Mouse (Mus musculus): Measurements from ENCODE around the gene Fan1. TPM values are rescaled to one million over a fixed set of nuclear protein-coding genes. Genes with fewer than 3 reads are reported as not detected.
A peak's percentile ranks its signal among the peaks of the same experiment; 100 is the strongest.

Gene Fan1
- polyA plus RNA-seq, 1 experiment from 2014 or later, result 7.5 TPM

DNA sequence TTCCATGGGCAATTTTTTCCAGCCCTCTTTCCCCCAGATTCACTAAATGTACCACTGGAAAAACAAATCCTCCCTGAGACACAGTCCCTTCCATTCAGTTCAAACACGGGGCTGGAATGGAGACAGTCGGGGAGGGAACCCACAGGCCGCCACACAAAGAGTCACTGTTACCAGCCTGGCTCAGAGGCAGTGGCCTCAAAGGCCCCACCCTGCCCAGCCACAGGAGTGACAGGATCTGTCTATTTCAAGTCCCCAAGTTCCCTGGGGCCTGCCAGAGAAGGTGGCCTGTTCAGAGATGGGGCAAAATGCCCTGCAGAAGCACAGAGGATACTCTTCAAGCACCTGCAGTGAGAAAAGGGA is 13.3 kb downstream of the Fan1 start:
- no peaks in the 10 kb centered on the region for H3K27me3 ChIP-seq
- peaks cover 63% of the 10 kb centered on the region for H3K36me3 ChIP-seq
- 60% methylated on average over 3 of the region's 3 CpGs for WGBS
- no peaks in the 10 kb centered on the region for H3K9me3 ChIP-seq
- H3K4me3 ChIP-seq, result no peak overlapping the region
- no peak for ATAC-seq (replicated peaks)
- H3K27ac ChIP-seq (replicated peaks), result no peak overlapping the region
- no peak overlapping the region for H3K4me2 ChIP-seq (replicated peaks)
- no peak overlapping the region for H3K9ac ChIP-seq (replicated peaks)
- no peaks in the 10 kb centered on the region for H3K4me1 ChIP-seq

DNA sequence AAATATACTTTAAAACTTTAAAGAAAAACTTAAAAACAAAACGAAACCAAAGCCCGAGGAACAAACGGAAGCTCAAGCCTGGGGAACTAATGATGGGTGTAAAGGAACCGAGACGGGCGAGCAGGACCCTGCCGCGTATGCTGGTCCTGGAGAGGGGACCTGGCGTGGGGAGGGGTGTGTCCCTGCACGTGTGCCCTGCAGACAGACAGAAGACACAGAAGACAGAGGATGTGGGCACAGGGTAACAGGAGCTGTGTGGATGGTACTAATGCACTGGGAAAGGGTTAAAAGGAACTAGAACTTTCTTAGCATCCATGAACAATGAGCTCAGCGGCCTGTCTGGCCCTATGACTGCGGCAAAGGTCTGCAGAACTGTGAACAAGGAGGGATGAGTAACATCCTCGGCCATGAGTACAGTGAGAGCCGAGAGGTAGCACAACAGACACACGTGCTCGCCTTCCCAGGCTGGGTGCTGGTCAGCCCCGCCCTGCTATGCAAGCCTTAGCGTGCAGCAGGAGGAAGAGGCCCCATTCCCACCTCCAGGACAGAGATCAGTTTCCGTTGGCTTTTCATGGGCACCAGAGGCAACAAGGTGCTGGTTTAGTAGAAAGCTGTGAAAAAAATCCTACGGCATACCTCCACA is 13.8 kb downstream of the Fan1 start:
- 90% methylated on average over 20 of the region's 20 CpGs for WGBS
- Histone ChIP-seq H3K27ac (replicated peaks) (no peak overlapping the region), H3K36me3 (peaks cover 63% of the 10 kb centered on the region)

DNA sequence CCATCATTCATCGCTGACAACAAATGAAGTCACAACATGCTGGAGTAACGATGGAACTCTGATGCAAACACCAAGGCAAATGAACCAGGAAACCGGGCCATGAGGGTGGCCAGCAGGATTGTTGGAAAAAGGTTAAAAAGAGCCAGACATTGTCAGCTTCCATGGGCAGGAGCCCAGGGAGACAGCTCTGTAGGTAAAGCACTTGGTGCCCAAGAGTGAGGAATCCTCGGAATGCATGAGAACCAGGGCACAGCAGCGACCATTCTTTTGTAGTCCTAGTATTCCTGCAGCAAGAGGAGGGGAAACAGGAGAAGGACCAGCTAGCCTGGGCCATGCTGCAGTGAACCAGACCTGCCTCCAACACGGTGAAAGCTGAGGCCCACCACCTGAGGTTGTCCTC is 15.2 kb downstream of the Fan1 start:
- H3K36me3 ChIP-seq, result peaks cover 53% of the 10 kb centered on the region
- H3K4me2 ChIP-seq (replicated peaks), result no peak overlapping the region
- H3K4me3 ChIP-seq, result no peak overlapping the region

More for the DNA sequence above, 13.8 kb downstream of the Fan1 start:
- Histone ChIP-seq H3K9ac (replicated peaks) (no peak overlapping the region), H3K9me3 (no peaks in the 10 kb centered on the region), H3K4me1 (no peaks in the 10 kb centered on the region), H3K4me3 (no peak overlapping the region), H3K27me3 (no peaks in the 10 kb centered on the region), H3K4me2 (replicated peaks) (no peak overlapping the region)
- no peak for ATAC-seq (replicated peaks)

DNA sequence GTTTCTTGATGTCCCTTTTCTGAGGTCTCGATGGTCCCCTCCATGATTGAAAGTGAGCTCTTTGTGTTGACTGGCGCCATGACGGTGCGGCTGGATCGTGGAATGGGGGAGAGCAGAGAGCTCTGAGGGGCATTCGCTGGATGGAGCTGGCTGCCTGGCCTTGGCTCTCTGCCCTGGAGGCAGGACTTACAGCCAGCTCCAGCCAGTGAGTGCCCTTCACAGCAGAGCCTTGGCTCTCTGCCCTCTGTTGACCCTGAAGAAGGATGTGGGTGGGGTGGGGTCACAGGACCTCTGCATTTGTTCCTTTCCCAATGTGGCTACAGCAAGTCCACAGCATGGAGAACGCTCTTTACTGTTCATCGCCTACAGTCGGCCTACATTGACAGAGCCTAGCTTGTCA is 16.5 kb downstream of the Fan1 start:
- H3K9me3 ChIP-seq, result no peaks in the 10 kb centered on the region
- H3K9ac ChIP-seq (replicated peaks), result no peak overlapping the region
- H3K27ac ChIP-seq (replicated peaks), result no peak overlapping the region
- no peak overlapping the region for H3K4me3 ChIP-seq
- no peak for ATAC-seq (replicated peaks)
- H3K4me2 ChIP-seq (replicated peaks), result no peak overlapping the region
- peaks cover 44% of the 10 kb centered on the region for H3K36me3 ChIP-seq
- peaks cover 4% of the 10 kb centered on the region; the same call in 1 of the 2 replicates for H3K4me1 ChIP-seq
- WGBS, result 74% methylated on average over 9 of the region's 9 CpGs
- no peaks in the 10 kb centered on the region for H3K27me3 ChIP-seq

More for the DNA sequence above, 15.2 kb downstream of the Fan1 start:
- Histone ChIP-seq H3K9ac (replicated peaks) (no peak overlapping the region), H3K27ac (replicated peaks) (no peak overlapping the region), H3K9me3 (no peaks in the 10 kb centered on the region), H3K4me1 (peaks cover 4% of the 10 kb centered on the region; the same call in 1 of the 2 replicates), H3K27me3 (no peaks in the 10 kb centered on the region)
- 86% methylated on average over 6 of the region's 6 CpGs for WGBS
- no peak for ATAC-seq (replicated peaks)

DNA sequence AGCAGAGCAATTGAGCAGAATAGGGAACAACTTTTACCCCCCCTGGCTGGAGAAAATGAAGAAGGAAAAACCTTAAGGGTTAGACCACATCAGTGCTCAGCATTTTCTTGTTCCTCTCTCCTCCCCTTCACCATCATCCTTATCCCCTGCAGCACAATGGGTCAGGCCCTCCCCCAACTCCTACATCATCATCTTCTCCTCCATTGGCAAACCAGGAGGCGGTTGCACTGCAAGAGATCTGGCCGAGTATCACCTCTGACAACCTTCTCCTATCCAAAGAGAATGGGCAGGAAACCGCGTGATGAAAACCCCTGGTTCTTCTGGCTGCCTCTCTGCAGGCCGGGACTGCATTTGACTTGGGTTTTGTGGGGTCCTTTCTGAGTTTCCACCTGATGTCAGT is 17.2 kb downstream of the Fan1 start:
- WGBS, result 88% methylated on average over 5 of the region's 5 CpGs
- no peak for ATAC-seq (replicated peaks)
- no peaks in the 10 kb centered on the region for H3K27me3 ChIP-seq
- peaks cover 37% of the 10 kb centered on the region for H3K36me3 ChIP-seq
- H3K9ac ChIP-seq (replicated peaks), result no peak overlapping the region
- H3K27ac ChIP-seq (replicated peaks), result no peak overlapping the region
- peaks cover 4% of the 10 kb centered on the region; the same call in 1 of the 2 replicates for H3K4me1 ChIP-seq
- no peak overlapping the region for H3K4me3 ChIP-seq
- H3K9me3 ChIP-seq, result no peaks in the 10 kb centered on the region
- H3K4me2 ChIP-seq (replicated peaks), result no peak overlapping the region

DNA sequence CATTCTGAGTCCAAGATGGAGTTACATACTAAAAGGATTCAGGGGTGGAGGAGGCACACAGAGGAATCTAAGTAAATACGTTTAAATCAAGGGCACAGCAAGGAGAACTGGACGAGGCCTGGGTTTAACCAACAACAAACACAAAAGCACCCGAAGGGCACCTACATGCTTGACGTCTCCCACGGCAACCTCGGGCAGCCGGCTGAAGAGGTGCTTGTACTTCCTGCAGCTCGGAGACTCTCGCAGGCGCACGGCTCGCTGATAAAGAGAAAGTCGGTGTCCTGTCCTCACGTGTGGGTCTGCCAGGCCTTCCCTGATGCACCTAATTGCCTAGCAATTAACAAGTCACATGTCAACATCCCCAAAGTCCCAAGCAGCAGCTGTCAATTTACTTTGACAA is 19.7 kb downstream of the Fan1 start:
- 29% methylated on average over 14 of the region's 14 CpGs for WGBS
- Histone ChIP-seq H3K36me3 (peaks cover 25% of the 10 kb centered on the region; the same call in 1 of the 2 replicates), H3K4me1 (peaks cover 21% of the 10 kb centered on the region), H3K9me3 (no peaks in the 10 kb centered on the region), H3K9ac (replicated peaks) (no peak overlapping the region), H3K27me3 (no peaks in the 10 kb centered on the region), H3K4me3 (no peak overlapping the region), H3K4me2 (replicated peaks) (no peak overlapping the region), H3K27ac (replicated peaks) (no peak overlapping the region)
- no peak for ATAC-seq (replicated peaks)

DNA sequence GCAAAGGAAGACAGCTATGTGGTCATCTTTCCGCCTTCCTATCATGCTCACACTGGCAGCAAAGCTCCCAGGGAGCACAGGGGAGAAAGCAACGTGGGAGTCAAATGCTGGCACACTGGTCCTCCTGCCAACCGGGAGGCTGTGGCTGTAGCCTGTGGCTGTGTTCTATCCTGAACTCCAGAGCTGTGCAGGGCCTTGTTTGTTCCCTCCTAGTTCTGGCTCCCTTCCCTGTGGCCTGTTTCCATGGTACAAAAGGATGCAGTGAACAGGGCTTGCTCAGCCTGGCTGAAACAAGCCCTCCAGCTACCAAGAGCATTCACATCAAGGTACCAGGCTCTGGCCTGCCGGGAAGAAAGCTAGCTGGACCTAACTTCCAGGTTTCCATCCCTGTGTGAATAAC is 22.8 kb downstream of the Fan1 start:
- H3K4me3 ChIP-seq, result no peak overlapping the region
- H3K9me3 ChIP-seq, result no peaks in the 10 kb centered on the region
- H3K36me3 ChIP-seq, result 0 out of 2 replicates have a peak, but pooled peaks cover 3% of the 10 kb centered on the region
- no peak overlapping the region for H3K9ac ChIP-seq (replicated peaks)
- H3K4me1 ChIP-seq, result peaks cover 21% of the 10 kb centered on the region
- H3K27me3 ChIP-seq, result no peaks in the 10 kb centered on the region
- H3K4me2 ChIP-seq (replicated peaks), result no peak overlapping the region
- ATAC-seq (replicated peaks), result peak; percentile 87
- peak overlapping the region; percentile 38 for H3K27ac ChIP-seq (replicated peaks)
- WGBS, result 61% methylated on average over 4 of the region's 4 CpGs

DNA sequence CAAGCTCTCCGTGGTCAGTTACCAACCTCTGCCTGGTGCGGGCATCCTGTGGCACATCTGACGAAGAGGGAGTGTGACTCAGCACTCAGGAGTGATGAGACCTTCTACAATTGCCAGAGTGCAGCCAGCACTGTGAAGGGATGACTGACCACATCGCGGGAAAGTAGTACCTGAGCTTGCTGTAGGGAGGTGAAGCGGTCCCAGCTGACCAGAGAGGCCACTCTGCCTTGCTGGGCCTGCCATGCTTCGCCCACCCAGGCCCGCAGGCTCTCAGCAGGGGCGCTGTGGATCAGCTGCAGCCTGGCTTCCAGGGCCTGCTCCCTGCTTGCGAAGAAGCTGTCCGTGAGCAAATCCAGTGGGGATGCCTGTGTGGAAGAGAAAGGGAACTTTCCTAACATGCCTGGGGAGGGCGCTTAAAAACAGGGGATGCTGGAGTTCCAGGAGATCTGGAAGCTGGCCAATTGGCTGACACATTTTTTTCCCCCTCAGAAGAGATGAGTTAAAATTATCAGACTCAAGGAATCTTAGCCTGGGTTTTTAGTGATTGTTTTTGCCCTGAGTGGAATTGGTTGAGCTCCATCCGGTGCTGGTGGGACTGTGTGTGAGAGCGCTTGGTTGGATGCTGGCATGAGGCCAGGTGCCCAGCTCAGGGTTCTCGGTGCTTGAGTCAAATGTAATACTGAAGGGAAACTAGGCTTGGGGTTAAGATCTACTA is 24.6 kb downstream of the Fan1 start:
- 0 out of 2 replicates have a peak, but pooled peaks cover 3% of the 10 kb centered on the region for H3K36me3 ChIP-seq
- no peak overlapping the region for H3K4me3 ChIP-seq
- ATAC-seq (replicated peaks), result peak; percentile 52; the same call in 1 of the 2 replicates
- H3K9ac ChIP-seq (replicated peaks), result no peak overlapping the region
- H3K4me2 ChIP-seq (replicated peaks), result no peak overlapping the region
- H3K27ac ChIP-seq (replicated peaks), result 0 out of 2 replicates have a peak overlapping the region, but pooled peaks have one; percentile 38
- H3K27me3 ChIP-seq, result no peaks in the 10 kb centered on the region
- peaks cover 18% of the 10 kb centered on the region for H3K4me1 ChIP-seq
- H3K9me3 ChIP-seq, result no peaks in the 10 kb centered on the region
- WGBS, result 76% methylated on average over 15 of the region's 15 CpGs

DNA sequence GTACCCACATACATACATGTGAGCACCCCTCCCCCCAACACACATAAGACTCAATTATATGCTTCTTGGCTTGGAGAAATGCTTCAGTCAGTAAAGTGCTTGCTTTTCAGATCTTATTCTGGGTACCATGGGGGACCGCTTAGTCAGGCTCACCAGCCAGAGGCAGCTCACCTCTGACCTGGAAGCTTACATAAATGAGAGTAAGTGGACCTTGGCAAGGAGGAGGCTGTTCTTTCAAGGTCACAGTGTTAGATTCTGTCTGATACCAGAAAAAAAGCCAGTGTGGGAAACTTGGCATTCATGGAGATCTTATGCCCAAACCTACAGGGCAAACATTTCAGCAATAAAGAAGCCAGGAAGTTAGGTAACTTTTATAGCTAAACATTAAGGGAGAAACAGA is 26.1 kb downstream of the Fan1 start:
- Histone ChIP-seq H3K9ac (replicated peaks) (no peak overlapping the region), H3K27ac (replicated peaks) (no peak overlapping the region), H3K4me1 (peaks cover 17% of the 10 kb centered on the region), H3K9me3 (no peaks in the 10 kb centered on the region), H3K4me3 (no peak overlapping the region), H3K36me3 (0 out of 2 replicates have a peak, but pooled peaks cover 2% of the 10 kb centered on the region), H3K4me2 (replicated peaks) (no peak overlapping the region), H3K27me3 (no peaks in the 10 kb centered on the region)
- ATAC-seq (replicated peaks), result no peak
- WGBS, result 100% methylated on average over 1 of the region's 1 CpGs

DNA sequence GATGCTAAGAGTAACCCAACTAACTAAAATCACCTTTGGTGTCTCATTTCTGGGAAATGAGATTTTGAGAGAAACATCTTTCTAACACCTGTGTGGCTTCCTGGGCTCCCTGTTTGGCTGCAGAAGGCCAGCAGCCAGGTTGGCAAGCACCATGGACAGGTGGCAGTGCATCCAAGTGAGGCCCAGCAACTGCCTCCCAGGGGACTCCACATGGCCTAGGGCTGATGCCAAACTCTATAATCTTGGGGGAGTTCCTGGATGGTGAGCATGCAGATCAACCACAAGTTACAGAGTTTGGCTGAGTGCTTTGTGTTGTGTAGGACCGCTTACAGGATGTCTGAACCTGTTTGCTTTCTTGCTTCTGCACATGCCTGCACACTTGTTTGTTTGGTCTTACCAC is 41.2 kb downstream of the Fan1 start:
- 93% methylated on average over 1 of the region's 1 CpGs for WGBS
- H3K36me3 ChIP-seq, result peaks cover 22% of the 10 kb centered on the region; the same call in 1 of the 2 replicates

DNA sequence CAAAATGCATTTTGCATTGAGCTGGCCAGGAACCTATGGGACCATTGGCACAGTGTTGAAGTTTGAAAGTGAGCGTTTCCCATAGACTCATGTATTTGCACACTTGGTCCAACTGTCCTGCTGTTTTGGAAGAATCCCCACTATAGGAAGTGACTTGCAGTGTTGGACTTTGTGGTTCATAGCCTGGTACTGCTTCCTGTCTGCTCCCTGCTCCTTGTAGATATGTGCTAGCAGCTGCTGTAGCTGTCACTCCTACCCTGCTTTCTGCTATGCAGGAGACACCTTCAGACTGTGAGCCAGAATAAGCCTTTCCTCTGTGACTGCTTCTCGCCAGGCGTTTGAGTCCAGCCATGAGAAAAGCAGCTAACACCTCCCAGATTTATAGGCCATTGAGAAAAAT is 42.6 kb downstream of the Fan1 start:
- H3K36me3 ChIP-seq, result peaks cover 10% of the 10 kb centered on the region; the same call in 1 of the 2 replicates
- H3K27me3 ChIP-seq, result no peaks in the 10 kb centered on the region
- no peak overlapping the region for H3K27ac ChIP-seq (replicated peaks)
- WGBS, result 88% methylated on average over 3 of the region's 3 CpGs
- no peak overlapping the region for H3K4me3 ChIP-seq
- ATAC-seq (replicated peaks), result no peak
- H3K9ac ChIP-seq (replicated peaks), result no peak overlapping the region
- no peak overlapping the region for H3K4me2 ChIP-seq (replicated peaks)
- peaks cover 5% of the 10 kb centered on the region; the same call in 1 of the 2 replicates for H3K4me1 ChIP-seq
- no peaks in the 10 kb centered on the region for H3K9me3 ChIP-seq

More for the DNA sequence above, 41.2 kb downstream of the Fan1 start:
- H3K4me3 ChIP-seq, result no peak overlapping the region
- H3K27me3 ChIP-seq, result no peaks in the 10 kb centered on the region
- no peaks in the 10 kb centered on the region for H3K9me3 ChIP-seq
- ATAC-seq (replicated peaks), result no peak
- no peak overlapping the region for H3K27ac ChIP-seq (replicated peaks)
- no peak overlapping the region for H3K4me2 ChIP-seq (replicated peaks)
- H3K9ac ChIP-seq (replicated peaks), result no peak overlapping the region
- H3K4me1 ChIP-seq, result peaks cover 5% of the 10 kb centered on the region; the same call in 1 of the 2 replicates

DNA sequence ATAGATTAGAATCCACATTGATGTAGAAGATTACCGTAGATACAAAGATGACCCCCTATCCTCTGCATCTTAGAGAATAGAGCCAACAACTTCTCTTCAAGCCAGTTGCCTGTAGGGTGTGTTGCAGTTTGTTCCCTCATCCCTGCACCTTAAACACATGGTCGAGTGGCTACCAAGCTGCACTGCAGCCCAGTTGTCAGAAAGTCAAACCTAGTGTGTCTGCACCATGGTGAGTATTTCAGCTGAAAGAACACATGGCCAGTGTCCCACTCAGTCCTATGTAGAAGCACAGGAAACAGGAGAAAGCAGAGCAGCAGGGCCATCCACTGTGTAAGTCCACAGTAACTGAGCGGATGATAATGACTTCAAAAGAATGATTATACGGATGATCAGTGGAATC is 46.4 kb downstream of the Fan1 start:
- ATAC-seq (replicated peaks), result no peak
- Histone ChIP-seq H3K9me3 (no peaks in the 10 kb centered on the region), H3K27ac (replicated peaks) (no peak overlapping the region), H3K4me2 (replicated peaks) (no peak overlapping the region), H3K4me1 (no peaks in the 10 kb centered on the region), H3K27me3 (no peaks in the 10 kb centered on the region), H3K9ac (replicated peaks) (no peak overlapping the region), H3K36me3 (peaks cover 6% of the 10 kb centered on the region; the same call in 1 of the 2 replicates), H3K4me3 (no peak overlapping the region)
- WGBS, result 90% methylated on average over 4 of the region's 4 CpGs
